Mouse (Mus musculus): ENCODE results near the gene Eif4ebp2.

Gene Eif4ebp2

GRCm38 (mm10) chr10:61452645-61453044, at the start of gene Eif4ebp2:
Eif4ebp2 (minus strand) TSS chr10:61452661.
- DNase-seq (ENCODE audit: extremely low read depth, low read depth): peak; percentile 89

- DNase-seq (ENCODE audit: extremely low read depth, low read depth): no peak
Observed at GRCm38 (mm10) chr10:61500756-61501155, 48.3 kb upstream of the Eif4ebp2 start.

GRCm38 (mm10) chr10:61499505-61500466, 47.3 kb upstream of the Eif4ebp2 start:
- DNase-seq (ENCODE audit: extremely low read depth, low read depth): no peak

GRCm38 (mm10) chr10:61496231-61496630, 43.8 kb upstream of the Eif4ebp2 start:
- no peak for DNase-seq (ENCODE audit: extremely low read depth, low read depth)

GRCm38 (mm10) chr10:61495461-61495860, 43.0 kb upstream of the Eif4ebp2 start:
- no peak for DNase-seq (ENCODE audit: extremely low read depth, low read depth)

- DNase-seq (ENCODE audit: extremely low read depth, low read depth): peak; percentile 72
Observed at GRCm38 (mm10) chr10:61492040-61492439, 39.6 kb upstream of the Eif4ebp2 start.

- DNase-seq (ENCODE audit: extremely low read depth, low read depth): no peak
Observed at GRCm38 (mm10) chr10:61491573-61491972, 39.1 kb upstream of the Eif4ebp2 start.

- DNase-seq (ENCODE audit: extremely low read depth, low read depth): no peak
Observed at GRCm38 (mm10) chr10:61488522-61489110, 36.2 kb upstream of the Eif4ebp2 start.

- DNase-seq (ENCODE audit: extremely low read depth, low read depth): no peak
Observed at GRCm38 (mm10) chr10:61486551-61487339, 34.3 kb upstream of the Eif4ebp2 start.

GRCm38 (mm10) chr10:61484801-61485200, 32.3 kb upstream of the Eif4ebp2 start:
- DNase-seq (ENCODE audit: extremely low read depth, low read depth): no peak

GRCm38 (mm10) chr10:61482771-61483170, 30.3 kb upstream of the Eif4ebp2 start:
- no peak for DNase-seq (ENCODE audit: extremely low read depth, low read depth)

- DNase-seq (ENCODE audit: extremely low read depth, low read depth): no peak
Observed at GRCm38 (mm10) chr10:61480488-61480887, 28.0 kb upstream of the Eif4ebp2 start.

- DNase-seq (ENCODE audit: extremely low read depth, low read depth): no peak
Observed at GRCm38 (mm10) chr10:61479927-61480326, 27.5 kb upstream of the Eif4ebp2 start.

GRCm38 (mm10) chr10:61479461-61479860, 27.0 kb upstream of the Eif4ebp2 start:
- no peak for DNase-seq (ENCODE audit: extremely low read depth, low read depth)

GRCm38 (mm10) chr10:61476440-61477165, 24.1 kb upstream of the Eif4ebp2 start:
- DNase-seq (ENCODE audit: extremely low read depth, low read depth): no peak

GRCm38 (mm10) chr10:61475594-61476439, 23.4 kb upstream of the Eif4ebp2 start, which contains the start of gene Lrrc20:
Lrrc20 (plus strand) TSS chr10:61475801.
- DNase-seq (ENCODE audit: extremely low read depth, low read depth): peak; percentile 87

GRCm38 (mm10) chr10:61474344-61474743, 21.9 kb upstream of the Eif4ebp2 start:
- no peak for DNase-seq (ENCODE audit: extremely low read depth, low read depth)

- no peak for DNase-seq (ENCODE audit: extremely low read depth, low read depth)
Observed at GRCm38 (mm10) chr10:61473640-61474039, 21.2 kb upstream of the Eif4ebp2 start.

- peak; percentile 59 for DNase-seq (ENCODE audit: extremely low read depth, low read depth)
Observed at GRCm38 (mm10) chr10:61468900-61469299, 16.4 kb upstream of the Eif4ebp2 start.

- DNase-seq (ENCODE audit: extremely low read depth, low read depth): peak; percentile 59
Observed at GRCm38 (mm10) chr10:61466873-61467272, 14.4 kb upstream of the Eif4ebp2 start.

Measured in MEL-GATA-1-ER (cell line).